Mouse (Mus musculus): ENCODE results near the gene Morc3.

The Morc3 gene

GRCm38 (mm10) chr16:93923788-93924187 is 91.9 kb downstream of the Morc3 start:
- DNase-seq, result no peak
